Mouse (Mus musculus): ENCODE data around the gene Erg28.

DNA sequence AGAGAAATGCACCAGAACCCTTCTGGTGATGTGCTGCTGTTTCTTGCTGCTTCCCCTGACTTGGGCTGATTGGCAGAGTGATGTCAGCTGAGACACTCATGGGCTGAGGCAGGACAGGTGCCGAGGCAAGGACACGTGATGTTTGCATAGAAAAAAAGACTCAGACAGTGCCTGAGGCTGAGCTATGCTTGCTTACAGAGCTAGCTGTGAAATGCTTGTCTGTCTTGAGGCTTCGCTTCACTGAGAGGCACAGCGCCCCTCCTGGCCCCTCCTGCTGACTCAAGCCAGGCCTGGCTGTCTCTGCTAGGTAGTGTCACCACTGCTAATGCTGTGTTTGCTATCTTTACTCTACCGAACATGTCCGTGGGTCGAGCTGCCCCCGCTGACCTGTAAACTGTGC lies 26.3 kb upstream of the Erg28 start:
- TF ChIP-seq CTCF (IDR thresholded peaks at IDR 0.05; ENCODE audit: control insufficient read depth, insufficient read depth, insufficient replicate concordance, low read depth, low read length): no peak
- no peak for TF ChIP-seq POLR2A (IDR thresholded peaks at IDR 0.05; ENCODE audit: control insufficient read depth, low read depth, low read length)

Measured in testis, adult 2 months (tissue).